Mouse (Mus musculus) mature B cell (primary cell): ENCODE results near the gene Slc7a11.

Source experiments
- in situ Hi-C: fragments of 300-500 bp; cut with MboI; formaldehyde crosslinking; loops from 2 replicates; pipeline ENCODE4 v1.14.3; 2019

Slc7a11 gene

DNA sequence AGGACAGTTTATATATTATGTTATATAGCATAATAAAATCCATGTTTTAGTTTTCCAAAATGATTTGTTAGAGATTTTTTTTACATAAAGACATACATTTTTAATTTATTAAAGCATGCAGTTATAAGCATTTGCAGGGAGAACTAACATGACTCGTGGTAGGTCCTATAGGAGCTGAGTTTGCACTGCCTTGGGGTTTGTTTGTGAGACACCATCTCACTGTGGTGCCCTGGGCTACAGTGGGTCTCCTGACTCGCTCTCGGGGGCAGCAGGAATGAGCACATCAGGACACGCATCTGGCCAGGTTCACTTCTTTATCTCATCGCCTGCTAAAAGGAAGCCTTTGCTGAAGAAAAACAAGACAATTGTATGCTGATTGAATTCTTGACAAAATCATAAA lies 257.0 kb downstream of the Slc7a11 start:
- in situ Hi-C loops, result no loop called here

DNA sequence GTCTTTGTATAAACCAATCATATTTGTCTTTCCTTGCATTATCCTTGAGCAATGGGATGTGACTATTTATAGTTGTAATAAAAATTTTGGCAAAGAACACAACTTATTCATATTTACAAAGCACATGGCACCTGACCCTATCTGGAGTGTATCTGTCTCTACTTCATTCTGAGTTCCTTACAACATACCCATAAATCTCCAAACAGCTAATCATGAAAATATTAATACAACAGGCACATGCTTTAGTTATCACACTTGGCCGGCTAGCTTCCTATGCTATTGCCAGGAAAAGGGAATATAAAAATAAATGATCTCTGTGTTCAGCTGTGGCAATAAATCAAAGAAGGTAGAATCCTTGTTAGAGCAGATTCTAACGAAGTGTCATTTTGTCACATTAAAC lies 257.5 kb downstream of the Slc7a11 start:
- in situ Hi-C loops, result no loop called here

DNA sequence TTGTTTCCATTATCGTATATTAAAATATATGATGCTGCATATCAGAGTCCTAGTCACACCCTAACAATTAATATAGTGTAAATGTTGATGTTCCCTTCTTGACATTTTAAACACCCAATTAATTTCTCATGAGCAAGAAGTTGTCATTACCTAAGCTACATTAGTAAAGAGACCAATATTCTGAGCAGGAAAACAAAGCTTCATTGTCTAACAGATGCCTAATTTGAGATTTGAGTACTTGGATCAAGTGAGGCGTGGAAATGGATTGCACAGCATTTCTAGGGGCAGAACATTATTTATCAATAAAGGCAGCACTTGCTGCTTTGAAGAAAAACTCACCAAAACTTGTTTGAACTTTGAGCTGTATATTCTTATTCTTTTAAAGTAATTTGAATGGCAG lies 282.7 kb downstream of the Slc7a11 start:
- in situ Hi-C loops, result no loop called here

DNA sequence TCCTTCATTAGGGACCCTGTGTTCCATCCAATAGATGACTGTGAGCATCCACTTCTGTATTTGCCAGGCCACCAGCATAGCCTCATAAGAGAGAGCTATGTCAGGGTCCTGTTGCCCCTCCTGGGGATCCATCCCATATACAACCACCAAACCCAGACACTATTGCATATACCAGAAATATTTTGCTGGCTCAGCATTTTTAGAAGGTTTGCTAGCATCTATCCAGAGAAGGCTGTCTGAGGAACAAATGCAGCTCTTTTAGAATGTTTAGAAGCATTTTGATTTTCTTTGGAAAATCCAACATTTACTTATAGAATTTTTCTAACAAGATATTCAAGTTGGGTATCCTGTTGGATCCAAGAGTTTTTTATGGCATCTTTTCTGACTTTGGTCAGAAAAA lies 299.3 kb downstream of the Slc7a11 start:
- in situ Hi-C loops, result no loop called here

DNA sequence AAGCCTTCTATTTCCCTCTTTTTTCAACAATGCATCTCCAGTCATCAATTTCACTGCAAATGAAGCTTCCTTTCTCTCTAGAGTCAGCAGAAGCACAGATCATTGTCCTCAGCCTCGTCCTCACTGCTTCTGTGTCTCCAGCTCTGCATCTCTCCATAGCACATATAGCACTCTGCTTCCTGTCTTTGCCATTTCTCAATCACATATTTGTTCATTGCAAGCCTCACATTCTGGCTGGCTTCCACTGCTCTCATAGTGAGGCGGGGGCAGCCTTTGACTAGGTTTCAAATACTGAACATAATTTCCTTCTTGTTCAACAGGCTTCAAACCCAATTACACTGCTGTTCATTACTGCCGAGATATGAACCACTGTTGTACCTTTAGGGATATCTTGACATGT lies 305.1 kb downstream of the Slc7a11 start:
- in situ Hi-C loops, result no loop called here

DNA sequence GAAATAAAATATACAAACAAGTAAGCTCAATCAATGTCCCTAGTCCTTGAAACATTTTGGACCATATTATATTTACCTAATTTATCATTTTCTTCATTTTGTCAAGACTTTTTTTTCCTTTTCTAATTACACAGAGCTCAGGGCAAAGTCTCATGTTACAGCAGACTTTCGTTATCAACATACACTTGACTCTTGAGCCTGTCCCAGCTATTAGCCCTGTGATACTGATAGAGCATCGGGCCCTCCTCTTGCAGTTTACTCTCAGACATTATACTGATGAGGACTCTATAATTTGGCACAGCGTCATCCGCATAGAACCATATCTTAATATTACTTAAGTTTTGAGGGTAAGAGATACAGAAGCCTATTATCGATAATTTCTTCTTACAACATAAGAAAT lies 311.2 kb downstream of the Slc7a11 start:
- in situ Hi-C loops, result no loop called here

DNA sequence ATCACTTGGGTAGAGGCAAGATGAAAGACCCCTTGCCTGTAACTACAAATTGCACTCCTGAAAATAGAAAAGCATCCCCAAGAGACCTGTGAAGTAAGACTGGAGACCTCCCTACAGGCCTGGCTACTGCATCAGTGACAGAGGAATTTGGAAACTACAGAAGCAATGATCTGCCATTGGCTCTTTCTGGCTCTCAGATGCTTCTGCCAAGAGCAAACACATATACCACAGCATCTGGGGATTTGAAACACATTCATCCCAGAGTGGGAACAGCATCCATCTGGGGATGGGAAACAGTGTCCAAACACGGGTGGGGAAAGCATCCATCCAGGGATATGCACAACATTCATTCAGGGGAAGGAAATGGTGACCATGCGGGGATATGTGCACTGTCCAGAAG lies 313.1 kb downstream of the Slc7a11 start:
- in situ Hi-C loops, result no loop called here

DNA sequence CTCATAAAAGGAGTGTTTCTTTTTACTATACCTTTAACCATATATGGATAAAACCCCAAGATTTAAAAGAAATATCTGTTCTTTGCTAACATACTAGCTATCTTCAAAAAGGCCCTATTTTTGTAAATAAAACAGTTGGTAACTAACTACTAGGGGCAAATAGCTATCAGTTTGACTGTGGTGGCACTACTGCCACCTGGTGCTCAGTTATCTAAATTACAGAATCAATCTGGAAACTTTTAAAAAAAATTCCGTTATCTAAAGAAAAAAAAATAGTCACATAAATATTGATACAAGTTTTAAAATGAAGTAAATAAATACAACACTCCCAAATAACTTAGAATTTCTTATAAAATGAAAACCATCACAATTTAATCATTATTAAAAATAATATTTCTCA lies 322.4 kb downstream of the Slc7a11 start:
- in situ Hi-C loops, result no loop called here

DNA sequence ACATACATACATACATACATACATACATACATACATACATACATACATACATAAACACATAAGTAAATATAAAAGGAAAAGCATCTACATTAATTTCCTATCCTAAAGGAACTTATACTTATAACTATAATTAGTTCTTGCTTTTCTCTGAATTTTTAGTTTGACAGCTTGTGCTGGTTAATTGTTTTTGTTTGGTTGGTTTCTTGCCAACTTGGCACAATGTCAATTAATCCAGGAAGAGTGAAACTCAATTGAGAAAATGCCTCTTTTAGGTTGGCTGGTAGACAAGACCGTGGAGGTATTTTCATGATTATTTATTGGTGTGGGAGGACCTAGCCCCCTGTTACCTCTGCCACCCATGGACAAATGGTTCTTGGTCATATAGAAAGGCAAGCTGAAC lies 327.1 kb downstream of the Slc7a11 start:
- in situ Hi-C loops, result no loop called here

DNA sequence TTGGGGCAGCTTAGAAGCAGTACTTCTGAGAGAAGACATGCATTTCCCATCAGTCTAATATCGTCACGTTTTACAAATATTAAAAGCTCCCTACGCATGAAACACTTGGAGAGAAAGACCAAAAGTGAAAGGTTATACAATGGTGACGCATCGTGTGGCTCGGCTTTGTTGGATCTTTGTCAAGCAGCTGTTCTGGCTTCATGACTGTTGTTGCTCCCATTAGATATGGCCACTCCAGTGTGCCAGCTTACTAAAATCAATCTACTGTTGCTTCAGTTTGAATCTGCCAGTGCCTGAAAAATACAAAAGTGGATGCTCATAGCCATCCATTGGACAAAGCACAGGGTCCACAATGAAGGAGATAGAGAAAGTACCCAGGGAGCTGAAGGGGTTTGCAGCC lies 337.9 kb downstream of the Slc7a11 start:
- in situ Hi-C loops, result no loop called here

DNA sequence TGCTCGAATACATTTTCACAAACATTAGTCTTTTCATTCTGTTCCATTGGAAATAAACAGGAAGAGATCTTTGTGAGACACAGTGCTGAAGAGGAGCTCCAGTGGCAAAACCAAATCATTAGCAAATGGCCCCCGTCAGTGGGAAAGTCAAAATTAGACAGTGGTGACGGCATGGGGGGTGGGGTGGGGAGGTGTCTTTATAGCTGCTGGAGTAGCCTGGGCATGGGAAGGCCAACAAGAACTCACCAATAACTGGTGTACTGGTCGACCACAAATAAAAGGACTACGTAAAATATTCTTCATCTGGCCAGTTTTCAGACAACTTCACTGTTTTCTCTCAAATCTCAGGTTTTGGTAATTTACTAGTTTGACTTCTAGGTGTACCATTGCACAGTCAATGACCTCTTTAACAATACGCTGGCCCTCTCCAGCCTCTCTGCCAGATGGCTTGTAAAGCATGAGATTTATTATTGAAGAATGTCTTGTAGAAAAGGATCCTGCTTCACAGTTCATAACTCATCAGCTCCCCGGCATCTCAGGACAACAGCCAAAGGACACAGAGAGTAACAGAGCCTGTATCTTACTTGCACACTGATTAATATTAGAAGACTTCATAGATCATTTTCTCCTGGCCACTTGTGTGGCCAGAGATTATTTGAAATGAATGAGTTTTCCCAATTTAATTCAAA lies 348.9 kb downstream of the Slc7a11 start:
- in situ Hi-C loops, result no loop called here

DNA sequence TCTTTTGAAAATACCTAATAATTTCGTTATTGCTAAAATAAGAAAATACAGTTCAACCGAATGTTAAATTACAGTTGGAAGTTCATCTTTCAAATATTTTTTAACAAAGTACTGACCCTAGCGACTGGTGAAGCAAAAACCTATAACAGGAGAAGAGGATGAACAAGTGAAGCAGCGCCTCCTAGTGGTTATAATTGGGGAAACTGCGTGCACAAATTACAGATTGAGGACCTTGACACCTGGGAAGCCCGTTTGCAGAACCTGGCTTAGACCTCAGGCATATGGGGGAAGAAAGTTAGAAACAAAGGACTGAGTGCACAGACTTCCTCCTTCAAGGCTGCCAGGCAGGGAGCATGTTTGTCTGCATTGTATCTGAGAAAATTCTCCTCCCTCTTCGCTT lies 366.4 kb downstream of the Slc7a11 start:
- in situ Hi-C loops, result no loop called here

DNA sequence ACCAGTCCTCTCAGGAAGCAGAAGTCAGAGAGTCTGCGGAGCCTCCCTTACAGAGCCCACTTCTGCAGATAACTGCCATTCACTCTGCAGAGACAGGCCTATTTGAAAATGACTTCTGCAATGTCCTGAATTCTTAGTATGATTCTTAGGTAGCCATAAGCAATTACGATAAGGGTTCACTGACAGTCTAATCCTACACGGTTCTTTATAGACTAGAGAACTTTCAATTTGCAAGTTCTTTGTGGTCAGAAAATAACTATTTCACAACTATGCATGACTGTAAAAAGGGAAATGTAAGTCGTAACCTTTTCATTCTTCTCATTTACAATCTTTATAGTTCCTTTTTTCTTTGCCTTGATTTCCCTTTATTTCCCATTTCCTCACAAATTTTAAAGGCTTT lies 380.0 kb downstream of the Slc7a11 start:
- in situ Hi-C loops, result no loop called here

DNA sequence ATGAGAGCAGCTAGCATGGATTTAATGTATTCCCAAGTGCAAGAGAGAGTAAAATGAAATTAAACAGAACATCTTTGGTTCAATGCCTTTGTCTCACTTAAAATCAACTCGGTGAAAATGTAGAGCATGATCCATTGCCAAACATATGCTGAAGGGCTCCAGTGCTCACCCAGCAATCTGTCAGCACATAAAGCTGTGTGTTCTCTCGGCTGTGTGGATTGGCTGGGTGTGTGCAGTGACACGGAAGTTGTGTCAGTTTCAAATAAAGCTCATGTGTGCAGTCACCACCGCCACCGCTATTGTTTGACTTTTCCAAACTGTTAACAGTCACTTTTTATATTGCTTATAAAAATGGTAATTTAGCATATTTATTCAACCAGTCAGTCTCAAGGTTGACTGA lies 398.7 kb downstream of the Slc7a11 start:
- in situ Hi-C loops, result no loop called here

DNA sequence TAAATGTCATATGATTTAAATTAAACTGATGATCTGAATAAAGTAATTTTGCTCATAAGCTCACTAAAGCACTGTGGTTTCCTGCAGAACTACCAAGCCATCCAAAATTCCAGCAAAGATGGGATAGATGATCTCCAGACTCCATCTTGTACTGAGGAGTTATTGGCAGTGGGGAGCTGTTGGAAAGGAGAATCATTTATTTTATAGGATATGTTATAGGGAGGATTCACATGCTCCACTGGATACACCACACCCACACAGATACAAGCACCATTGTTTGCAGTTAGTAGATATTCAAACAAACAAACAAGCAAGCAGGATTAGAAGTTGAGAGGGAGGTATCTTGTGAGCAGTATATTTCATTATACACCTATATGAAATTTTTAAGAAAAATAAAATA lies 399.3 kb downstream of the Slc7a11 start:
- in situ Hi-C loops, result no loop called here

DNA sequence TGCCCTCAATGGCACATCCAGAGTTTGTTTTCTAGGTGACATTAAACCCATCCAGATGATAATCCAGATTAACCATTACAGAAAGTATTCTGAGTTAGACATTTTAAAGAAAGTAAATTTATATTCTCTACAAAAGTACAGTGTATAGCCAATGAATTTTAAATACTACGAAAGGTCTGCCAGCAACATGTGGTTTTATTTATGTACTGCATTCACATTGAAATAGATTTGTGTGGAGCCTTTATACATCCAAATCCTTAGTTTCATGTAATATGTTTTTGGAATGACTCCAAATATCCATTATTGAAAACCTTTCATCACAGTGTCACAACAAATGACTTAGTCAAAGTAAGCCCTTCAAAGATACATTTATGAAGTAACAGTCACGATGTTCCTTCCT lies 402.3 kb downstream of the Slc7a11 start:
- in situ Hi-C loops, result no loop called here

DNA sequence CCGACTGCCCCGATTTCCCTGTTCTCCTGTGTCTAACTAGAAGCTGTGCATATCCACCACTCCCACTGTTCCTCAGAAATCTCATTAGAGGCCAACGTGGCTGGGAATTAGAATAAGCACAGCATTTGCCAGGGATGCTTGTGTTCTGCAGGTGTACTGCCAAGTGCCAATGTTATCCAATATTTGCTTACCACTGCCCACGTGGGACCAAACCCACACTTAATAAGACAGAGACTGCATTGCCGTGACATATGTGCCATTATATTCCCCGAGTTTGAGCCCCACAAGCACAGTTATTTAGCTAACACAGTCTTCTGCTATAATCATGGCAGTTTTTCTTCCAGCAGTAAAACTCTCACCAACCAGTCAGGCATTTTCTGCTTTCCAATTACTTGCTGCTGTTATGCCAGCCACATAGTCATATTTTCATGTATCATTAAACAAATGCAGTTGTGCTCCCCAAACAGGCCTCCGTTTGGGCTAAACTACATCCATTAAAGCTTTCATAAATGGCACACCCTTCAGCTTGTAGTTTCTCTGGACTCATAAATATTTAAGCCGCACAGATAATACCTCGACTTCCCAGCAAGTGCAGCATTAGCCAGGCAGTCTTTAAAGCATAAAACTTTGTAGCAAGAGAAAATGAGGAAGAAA lies 407.4 kb downstream of the Slc7a11 start:
- in situ Hi-C loops, result no loop called here

DNA sequence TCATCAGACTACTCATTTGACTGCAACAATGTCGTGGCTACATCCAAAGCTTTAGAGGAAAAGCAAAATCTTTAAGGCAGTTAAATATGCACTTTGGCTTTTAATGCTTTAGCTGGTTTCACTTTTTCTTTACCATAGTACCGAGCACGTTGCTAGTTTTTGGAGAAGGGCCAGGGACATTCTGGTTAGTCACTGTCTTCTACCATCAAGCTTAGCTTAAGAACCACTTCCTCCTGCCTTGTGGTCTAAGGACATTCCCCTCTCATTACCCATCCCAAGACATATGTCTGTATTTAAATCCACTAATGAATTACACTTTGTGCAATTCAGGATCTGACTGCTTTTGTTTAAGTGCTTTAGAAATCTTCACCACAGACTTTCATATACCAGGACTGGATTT lies 410.1 kb downstream of the Slc7a11 start:
- in situ Hi-C loops, result no loop called here

DNA sequence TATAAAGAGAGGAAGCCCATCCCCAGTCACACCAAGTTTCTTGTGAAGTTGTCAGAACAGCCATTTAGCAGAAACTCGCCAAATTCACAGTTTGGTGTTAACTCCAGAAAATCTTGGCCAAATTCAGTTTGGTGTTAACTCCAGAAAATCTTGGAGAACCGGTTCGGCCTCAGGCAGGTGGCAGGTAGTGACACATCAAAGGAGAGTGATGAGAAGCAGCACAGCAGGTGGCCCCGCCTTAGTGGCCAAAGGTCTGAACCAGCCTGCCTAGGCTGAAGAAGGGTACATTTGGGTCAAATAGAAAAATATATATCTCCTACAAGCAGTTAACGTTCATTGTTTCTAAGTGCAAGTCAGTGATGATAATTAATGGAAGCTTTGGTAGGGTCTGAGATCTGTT lies 417.4 kb downstream of the Slc7a11 start:
- in situ Hi-C loops, result no loop called here

DNA sequence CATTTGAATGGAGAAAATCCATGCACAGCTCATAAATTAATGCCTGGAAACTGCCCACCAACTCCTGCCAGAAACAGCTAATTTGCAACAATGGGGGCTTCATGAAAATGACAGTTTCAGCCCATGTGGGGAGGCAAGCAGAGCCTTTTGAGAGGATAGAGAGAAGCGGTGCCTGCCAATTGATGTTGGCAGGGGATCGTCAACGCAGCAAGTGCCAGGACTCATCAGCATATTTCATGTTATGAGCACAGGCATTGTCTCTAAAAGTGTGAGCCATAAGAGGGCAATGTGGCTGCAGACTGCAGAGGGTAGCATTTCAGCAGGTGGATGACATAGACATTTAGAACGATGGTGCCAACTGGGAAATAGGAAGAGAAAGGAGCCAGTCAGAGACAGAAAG lies 429.0 kb downstream of the Slc7a11 start:
- in situ Hi-C loops, result no loop called here

DNA sequence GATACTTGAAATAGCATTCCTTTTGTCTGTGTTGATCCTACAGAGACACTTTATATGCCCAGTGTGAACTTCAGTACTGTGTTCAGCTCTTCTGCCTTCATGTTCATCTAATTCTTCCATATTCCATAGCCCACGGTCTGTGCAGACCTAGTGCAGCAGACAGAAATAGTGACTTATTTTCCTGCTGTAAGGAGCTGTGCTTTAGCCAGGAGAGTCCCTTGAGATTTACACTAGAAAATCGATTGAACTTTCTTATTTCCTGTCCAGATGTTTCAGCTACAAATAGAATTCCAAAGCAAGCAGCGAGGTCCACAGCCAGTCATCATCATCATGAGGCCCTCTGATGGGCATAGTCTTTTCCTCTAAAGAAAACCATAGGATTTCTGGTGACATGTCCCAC lies 431.4 kb downstream of the Slc7a11 start:
- in situ Hi-C loops, result no loop called here

DNA sequence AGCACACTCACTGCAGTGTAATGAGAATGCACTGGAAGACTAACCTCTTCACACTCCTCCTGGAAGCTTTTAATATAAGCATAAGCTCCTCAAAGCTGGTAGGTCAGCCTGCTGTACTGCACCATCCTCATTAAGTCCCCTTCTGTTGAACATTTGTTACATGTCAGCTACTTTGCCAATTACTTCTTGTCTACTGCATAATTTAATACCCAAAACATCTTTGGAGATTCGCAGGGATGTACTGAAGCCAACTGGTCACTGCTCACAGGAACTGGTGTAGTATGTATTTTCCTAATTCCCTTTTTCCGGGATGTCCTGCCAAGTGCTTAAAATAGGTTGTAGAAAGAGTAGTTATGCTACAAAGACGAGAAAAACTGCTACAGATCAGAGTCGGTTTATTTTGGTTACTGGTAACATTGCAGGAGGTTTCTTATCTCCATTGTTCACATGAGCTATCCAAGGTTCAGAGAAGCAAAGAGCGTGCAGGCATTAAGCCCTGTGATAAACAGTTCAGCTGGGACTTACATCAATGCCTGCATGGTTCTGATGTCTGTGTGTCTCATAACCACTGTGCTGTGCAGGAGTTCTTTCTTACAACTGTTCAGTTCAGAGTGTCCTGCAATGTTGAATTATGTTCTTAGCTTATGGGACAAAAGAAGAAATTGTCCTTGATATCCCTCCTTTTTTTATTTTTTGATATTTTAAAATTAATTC lies 439.3 kb downstream of the Slc7a11 start:
- in situ Hi-C loops, result no loop called here

DNA sequence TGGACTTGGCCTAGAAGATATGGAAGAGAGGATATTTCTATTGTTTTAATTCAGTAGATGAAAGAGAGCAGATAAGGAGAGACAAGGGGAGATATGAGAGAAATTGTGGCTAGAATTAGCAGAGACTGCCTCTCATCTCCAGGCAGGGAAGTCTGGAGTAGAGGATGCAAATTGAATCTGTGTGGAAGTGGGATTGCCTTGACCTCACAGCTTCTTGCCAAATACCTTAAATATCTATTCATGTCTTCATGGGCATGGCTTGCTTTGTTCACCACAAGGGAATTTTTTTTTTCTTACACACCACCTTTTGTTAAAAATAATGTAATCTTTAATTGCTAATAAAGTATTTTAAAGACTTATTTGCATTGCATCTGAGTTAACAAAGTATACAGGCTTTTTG lies 441.3 kb downstream of the Slc7a11 start:
- in situ Hi-C loops, result no loop called here
